Mouse (Mus musculus) cerebellum, adult 2 months (tissue): ENCODE results near the gene Abhd14b.

Experiments used
- CTCF ChIP-seq: fragments of 200-500 bp; IDR thresholded peaks from 2 replicates; pipeline ENCODE4 v1.5.1; 2011; ENCODE audit warnings: low read depth, mild to moderate bottlenecking, control low read depth, low read length, moderate library complexity, borderline replicate concordance; ENCODE audit not compliant: insufficient read depth
- POLR2A ChIP-seq: fragments of 200-500 bp; IDR thresholded peaks from 2 replicates; pipeline ENCODE4 v1.6.1; 2011; ENCODE audit warnings: low read length, control low read depth, borderline replicate concordance; ENCODE audit not compliant: insufficient read depth

- TF ChIP-seq CTCF (no peak), POLR2A (no peak)
Observed at GRCm38 (mm10) chr9:106428719-106429220, 18.5 kb upstream of the Abhd14b start.
